Mouse (Mus musculus): ENCODE results near the gene Cuedc2.

Cuedc2 gene

DNA sequence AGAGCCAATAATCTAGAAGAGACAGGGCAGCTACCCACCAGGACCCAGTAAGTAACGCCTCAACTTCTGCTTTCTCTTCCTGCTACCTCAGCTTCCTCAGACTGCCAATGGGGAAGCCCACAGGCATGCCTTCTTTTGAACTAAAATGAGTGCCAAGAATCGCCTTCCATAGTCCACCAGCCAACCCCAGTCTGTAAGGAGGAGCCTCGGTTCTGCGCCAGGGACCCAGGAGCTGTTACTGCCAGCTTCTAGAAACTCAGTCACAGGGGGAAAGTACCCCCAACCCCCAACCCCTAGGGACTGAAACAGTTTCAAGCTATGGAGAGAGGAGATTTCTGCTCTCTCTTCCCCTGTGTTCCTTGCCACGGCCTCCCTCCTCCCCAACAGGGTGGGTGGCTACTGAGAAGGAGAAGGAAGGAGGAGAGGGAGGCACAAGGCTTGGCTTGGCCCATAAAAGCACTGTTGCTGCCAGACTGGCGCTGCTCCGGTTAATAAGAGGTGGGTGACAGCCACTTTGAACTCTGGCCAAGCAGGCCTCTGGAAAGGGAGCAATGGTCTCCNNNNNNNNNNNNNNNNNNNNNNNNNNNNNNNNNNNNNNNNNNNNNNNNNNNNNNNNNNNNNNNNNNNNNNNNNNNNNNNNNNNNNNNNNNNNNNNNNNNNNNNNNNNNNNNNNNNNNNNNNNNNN lies 927 bp upstream of the Cuedc2 start:
- DNase-seq (ENCODE audit: low spot score), result peak; percentile 55

DNA sequence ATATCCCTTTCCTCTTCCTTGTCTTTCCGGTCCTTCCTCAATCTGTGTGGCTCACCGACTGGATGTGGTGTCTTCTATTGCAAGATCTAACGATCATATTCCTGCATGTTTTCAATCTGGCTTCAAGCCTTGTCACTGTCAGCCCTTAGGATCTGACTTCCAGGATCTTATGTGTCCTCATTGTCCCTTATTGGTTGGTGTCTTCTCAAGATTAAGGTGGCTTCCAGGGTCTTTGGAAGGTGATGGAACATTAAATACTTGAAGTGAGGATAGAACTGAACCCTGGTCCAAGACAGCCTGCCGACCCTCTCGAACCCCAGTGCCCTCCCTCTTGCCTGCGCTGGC lies 412 bp upstream of the Cuedc2 start:
- DNase-seq (ENCODE audit: low spot score), result no peak

DNA sequence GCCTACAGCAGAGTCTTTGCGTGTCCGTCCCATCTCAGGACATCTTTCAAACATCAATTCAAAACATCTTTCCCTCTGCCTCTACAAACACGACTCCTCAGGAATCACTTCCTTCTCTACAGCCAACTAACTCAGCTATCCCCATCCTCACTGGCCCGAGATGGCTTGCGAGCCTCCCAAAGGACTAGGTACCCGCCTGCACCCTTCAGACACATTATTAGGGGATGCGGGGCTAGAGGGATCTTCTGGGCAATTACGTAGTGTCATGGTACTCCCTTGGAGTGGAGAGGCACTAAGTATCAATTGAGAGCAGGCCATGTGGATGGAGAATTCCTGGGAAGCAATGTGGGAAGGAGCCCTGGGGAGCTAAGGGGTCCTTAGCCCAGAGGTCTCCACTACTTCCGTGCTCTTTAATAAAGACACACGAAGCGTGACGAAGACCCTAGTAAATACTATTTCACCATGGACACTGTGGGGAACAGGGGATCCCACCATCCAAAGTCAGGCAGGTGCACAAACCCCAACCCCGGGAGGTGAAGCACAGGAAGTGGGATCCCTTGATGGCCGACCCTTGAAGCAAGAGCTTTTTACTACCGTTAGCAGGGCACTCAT lies 677 bp downstream of the Cuedc2 start:
- DNase-seq (ENCODE audit: low spot score), result no peak

DNA sequence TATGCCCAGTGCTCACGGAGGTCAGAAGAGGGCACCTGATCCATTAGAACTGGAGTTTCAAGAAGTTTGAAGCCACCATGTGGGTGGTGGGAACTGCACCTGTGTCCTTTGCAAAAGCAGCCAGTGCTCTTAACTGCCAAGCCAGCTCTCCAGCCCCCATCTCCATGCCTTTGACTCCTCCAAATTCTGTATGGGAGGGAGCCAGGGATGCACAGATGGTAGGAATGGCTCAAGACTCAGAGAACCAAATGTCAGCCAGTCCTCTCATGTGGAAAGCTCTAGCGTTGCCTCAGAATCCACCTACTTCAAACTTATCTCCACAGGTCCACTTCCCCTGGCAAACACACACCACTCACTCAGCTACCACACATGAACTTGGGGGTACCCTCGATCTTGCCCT lies 4.6 kb downstream of the Cuedc2 start:
- no peak for DNase-seq (ENCODE audit: low spot score)

DNA sequence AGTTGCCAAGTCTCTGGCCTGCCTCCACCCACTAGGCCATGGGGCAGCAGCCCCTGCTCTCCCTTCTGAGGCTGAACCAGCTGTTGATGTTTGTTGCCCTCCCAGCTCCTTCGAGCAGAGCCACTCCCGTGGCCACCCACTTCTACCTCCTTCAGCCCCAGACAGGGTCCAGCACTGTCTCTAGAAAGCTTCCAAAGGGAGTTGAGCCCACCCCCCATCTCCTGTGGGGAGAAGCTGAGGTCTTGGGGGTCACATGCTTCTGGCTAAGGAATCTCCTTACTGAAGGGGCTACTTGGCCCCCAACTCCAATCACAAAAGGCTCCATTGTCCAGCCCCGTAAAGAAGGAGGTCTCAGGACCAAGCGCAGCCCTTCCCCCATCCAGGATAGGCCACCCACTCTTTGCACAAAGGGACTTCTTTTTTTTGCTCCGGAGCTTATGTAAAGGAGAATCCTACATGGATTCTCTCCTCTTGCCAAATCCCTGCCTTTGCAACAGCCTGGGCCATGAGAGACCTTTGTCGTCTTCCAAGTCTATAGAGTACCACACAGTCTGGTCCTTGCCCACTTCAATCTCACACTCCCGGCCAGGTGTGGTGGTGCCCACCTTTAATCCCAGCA lies 5.7 kb downstream of the Cuedc2 start:
- DNase-seq (ENCODE audit: low spot score), result no peak

DNA sequence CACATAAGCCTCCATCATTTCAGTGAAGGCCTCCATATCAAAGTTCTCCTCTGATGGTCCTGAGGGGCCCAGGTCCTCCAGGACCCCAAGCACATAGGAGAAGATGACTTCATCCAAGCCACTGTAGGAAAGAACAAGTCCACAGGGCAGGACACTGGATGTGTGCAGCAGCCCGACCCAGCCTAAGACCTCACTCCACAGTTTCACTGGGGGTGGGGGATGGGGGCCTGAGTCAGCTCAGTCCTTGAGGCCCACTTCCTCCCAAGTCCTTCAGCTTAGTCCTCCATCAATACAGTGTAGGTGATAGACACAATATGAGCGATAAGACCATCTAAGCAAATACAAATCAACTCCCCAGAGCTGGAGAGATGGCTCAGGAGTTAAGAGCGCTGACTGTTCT lies 6.6 kb downstream of the Cuedc2 start:
- no peak for DNase-seq (ENCODE audit: low spot score)

DNA sequence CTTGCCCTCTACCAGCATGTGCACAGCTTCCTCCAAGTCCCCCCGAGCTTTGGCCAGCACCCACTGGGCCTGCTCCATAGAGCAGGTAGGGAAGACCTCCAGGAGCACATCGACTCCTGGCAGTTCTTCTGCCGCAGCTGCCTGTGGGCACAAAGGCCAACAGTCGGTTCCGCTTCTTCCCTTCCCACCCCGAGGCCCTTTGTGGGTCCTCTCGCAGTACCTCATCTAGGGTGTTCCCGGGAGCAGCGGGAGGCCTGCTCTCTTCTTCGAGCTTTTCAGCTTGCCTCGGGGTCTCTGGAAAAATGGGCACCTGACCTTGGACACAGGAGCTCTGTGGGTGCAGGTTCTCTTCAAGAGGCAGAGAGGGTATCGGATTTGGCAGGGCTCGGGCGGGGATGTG lies 7.2 kb downstream of the Cuedc2 start:
- no peak for DNase-seq (ENCODE audit: low spot score)

DNA sequence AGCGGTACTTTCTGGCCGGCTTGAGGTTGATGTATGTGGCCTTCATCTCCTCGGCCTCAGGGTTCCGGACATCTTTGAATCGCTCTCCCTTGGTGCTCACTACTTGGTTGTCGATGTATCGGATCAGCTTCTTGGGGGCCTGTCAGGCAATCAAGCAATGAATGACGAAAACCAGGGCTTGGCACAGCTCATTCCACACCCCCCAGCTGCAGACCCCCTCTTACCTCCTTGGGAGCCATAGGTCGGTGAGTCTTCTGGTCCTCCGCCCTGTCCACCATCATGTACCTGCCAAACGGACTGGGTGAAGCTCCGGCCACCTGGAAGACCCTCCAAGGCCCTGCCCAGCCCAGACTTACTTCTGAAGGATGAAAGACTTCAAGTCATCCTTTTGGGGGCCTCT lies 7.8 kb downstream of the Cuedc2 start:
- no peak for DNase-seq (ENCODE audit: low spot score)

DNA sequence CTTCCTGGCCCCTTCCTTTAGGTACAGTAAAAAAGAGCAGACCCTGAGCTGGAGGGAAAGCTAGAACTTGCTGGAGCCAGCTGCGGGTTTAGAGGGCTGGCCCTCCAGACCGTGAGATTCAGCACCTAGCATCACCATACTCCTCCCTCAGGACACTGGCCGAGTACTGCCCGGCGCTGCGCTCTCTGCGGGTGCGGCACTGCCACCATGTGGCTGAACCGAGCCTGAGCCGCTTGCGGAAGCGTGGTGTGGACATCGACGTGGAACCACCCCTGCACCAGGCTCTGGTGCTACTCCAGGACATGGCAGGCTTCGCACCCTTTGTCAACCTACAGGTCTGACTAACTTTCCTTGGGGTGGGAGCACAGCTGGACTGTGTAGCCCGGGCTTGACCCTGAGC lies 8.6 kb downstream of the Cuedc2 start:
- DNase-seq (ENCODE audit: low spot score), result peak; percentile 71

DNA sequence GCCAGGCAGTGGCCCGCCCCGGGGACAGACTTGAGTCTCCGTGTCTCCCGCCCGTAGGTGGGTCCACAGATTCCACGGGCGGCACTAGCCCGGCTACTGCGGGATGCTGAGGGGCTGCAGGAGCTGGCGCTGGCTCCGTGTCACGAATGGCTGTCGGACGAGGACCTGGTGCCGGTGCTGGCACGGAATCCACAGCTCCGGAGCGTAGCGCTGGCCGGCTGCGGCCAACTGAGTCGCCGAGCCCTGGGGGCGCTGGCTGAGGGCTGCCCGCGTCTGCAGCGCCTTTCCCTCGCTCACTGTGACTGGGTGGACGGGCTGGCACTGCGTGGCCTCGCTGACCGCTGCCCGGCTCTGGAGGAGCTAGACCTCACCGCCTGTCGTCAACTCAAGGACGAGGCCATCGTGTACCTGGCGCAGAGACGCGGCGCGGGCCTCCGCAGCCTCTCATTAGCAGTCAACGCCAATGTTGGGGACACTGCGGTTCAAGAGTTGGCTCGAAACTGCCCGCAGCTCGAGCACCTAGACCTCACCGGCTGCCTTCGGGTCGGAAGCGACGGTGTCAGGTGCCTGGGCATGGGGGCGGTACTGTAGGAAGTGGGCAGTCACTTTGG lies 9.4 kb downstream of the Cuedc2 start:
- no peak for DNase-seq (ENCODE audit: low spot score)

DNA sequence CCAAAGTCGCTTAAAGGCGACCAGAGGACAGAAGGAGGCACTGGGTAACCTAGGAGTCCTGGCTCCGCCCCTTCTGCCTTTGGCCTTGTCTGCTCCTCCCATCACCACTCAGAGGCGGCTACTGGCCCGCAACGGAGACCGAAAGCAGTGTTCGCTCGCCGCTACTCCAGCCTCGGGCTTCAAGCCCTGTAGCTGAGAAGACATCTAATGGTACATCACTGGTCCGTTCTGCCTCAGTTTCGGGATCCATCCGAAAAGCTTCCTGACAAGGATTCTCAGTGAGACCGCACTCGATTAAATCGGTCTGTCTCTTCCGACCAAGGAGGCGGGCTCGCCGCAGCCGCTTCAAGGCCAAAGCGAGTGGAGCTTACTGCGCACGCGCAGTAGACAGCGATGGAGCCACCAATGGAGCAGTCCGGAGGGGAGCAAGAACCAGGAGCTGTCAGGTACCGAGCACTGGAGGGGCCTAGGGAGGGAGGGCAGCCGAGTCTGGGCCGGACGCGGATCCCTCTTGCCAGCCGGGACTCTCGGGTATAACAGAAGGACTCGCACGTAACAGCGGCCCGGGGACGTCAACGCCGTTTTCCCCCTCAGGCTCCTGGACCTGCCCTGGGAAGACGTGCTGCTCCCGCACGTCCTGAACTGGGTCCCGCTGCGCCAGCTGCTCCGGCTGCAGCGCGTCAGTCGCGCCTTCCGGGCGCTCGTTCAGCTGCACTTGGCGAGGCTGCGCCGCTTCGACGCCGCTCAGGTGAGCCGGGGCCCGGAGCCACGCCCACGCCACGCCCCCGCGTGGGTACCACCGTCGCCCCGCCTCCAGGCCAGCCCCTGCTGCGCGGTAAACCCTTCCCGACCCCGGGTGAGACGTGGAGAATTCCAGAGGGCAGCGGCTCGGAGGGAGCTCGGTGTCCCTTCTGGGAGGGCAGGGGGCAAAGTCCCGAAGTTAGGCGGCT lies 10.1 kb downstream of the Cuedc2 start, which contains the start of gene Fbxl15:
TSS of gene Fbxl15 (plus strand) at position 104 of the 950 bp plus-strand sequence.
- DNase-seq (ENCODE audit: low spot score), result peak; percentile 93

DNA sequence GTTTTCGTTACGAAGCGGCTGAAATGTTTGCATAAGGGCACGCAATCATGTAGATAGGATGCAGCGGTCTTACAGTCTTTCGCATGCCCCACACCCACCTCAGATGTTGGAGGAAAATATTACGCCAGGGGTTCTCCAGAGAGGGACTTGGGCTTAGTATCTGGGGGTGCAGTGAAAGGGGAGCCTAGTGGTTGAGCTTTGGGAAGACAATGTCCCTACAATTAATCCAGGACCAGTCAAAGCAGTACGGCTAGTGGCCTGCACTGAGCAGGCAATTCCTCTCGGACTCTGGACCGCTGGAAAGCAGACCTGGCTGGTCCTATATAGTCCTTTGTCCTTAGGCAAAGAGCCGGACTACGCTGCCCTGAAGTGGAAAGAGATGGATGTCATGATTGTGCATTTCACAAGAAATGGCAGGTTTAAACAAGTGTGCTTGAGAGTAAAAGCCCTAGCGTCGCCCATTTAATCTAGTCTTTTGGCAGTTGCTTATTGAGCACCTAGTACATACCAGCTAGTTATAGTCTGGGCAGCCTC lies 10.9 kb downstream of the Cuedc2 start:
- DNase-seq (ENCODE audit: low spot score), result no peak

DNA sequence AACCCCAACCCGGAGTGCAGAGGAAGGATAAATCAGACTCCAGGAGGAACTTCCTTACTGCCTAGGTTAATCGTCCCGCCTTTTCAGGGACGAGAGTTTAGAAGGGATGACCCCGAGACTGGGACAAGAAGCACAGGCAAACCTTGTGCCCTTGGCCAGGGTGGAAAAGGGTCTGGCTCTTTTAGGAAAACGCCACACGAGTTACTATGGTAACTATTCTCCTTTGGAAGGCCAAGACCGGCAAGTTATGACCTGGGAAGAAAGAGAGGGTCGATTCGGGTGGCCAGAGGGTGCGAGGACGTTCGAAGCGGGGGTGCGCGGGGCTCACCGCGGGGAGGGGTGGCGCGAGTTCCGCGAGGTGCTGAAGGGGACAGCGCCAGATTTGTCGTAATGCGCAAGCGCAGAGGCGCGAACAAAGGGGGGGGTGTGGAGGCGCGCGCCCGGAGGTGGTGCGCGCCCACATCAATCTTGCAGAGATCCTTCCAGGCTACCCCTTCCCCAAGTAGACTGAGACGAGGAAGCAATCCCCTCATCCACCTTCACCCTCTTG lies 11.7 kb downstream of the Cuedc2 start, which contains the start of gene Psd:
TSS of gene Psd (minus strand) at position 401 of the 550 bp plus-strand sequence.
- no peak for DNase-seq (ENCODE audit: low spot score)

DNA sequence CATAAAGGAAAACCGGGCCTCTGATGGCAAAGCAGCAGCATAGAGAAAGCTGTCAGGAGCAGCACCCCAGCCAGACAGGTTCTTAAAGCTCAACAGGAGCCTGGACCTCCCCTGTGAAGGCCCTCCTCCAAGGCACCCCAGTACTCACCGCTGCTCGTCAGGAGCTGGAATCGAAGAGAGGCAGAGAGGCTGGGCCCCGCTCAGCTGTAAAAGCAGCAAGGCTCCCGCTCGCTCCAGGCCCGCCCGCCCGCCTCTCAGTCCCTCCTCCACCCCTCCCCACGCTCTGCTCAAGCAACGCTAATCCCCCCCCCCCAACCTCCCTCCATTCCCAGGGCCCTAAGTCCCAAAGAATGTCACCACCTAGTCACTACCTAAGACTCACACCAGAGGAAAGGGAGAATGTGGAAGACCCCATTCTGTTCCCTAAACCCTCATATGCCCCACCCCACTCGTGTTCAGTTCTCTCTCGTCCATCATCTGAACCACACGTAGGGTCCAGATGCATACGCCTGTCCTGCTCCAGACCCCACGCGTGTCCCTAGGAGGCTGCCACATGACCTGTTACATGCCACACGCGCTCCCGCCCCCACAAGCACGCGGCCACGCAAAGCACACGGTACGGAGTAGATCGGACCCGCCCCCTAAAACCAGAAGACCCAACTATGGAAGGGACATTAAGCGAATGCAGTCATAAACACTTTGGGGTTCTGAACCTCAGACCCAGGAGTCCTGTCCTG lies 12.3 kb downstream of the Cuedc2 start:
- DNase-seq (ENCODE audit: low spot score), result no peak

DNA sequence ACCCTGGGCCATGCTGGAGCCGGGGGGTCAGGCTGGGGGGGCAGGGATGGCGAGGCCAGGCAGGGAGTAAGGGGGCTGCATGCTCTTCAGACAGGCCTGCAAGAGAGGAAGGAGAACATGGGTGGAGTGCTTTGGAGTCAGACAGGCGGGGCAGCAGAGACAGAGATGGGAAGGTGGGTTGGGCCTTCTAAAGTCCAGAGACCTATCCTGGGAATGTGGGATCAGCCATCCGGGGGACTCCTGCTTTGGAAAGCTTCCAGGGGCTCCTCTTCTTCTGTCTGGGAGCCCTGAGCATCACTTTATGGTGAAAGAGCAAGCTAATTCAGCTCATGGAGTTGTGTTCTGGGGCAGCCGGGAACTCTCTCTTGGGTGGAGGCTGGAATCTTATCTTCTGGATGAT lies 13.6 kb downstream of the Cuedc2 start:
- no peak for DNase-seq (ENCODE audit: low spot score)

DNA sequence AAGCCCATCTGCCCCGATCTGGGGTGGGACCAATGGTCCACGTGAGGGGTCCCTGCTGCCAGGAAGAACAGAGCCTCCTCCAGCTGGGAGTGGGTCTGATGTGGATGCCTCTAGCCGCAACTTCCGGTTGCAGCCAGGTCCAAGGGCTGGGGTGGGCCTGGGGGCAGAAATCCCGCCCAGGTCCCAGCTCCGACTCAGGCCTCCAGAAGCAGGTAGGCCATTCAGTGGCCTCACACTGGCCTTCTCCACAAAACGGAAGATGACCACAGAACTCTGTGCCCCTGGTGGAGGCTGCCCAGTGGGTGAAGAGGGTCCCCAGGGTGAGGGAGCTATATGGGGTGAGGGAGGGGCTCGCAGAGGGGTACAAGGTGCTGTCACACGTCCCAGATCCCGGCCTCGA lies 14.1 kb downstream of the Cuedc2 start:
- DNase-seq (ENCODE audit: low spot score), result no peak

DNA sequence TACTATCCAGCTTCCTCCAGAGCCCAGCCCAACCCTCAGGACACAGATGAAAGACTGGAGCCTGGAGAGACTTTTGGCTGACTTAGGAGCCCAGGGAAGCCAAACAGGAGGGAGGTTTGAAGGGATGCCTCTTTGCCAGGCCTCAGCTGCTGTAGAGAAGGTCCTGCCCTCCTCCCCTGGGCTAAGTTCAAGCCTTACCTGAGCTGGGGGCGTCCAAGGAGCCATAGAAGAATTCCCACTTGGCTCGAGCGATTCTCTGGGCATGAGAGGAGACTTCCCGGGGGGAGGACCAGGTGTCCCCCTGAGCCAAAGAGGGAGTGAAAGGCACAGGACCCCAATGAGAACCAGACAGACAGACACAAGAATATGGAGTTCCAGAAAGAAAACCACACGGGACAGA lies 14.8 kb downstream of the Cuedc2 start:
- DNase-seq (ENCODE audit: low spot score), result no peak

DNA sequence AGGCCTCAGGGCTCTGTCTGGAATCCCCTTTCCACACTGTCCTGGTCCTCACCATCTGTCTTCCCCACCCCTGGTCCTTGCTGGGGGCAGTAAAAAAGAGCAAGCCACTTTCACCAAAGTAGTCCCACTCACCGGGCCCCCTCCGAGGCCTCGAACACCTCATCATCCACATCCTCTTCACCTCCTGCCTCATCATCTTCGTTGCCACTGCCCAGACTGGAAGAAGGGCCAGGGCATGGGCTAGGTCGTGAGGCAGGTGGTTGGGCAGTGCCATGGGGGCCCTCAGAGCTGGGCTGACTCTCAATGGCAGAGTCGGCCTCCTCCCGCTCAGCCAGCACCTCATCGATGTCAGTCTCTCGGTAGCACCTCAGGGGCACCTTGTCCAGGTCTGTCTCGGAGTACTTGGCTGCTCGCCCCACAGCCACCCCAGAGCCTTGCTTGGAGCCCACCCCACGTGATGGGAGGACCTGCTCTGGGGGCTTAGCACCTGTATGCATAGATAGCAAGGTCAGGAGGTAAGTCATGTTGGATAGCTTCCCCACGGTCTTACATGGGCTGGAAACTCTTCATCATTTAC lies 15.4 kb downstream of the Cuedc2 start:
- DNase-seq (ENCODE audit: low spot score), result no peak

DNA sequence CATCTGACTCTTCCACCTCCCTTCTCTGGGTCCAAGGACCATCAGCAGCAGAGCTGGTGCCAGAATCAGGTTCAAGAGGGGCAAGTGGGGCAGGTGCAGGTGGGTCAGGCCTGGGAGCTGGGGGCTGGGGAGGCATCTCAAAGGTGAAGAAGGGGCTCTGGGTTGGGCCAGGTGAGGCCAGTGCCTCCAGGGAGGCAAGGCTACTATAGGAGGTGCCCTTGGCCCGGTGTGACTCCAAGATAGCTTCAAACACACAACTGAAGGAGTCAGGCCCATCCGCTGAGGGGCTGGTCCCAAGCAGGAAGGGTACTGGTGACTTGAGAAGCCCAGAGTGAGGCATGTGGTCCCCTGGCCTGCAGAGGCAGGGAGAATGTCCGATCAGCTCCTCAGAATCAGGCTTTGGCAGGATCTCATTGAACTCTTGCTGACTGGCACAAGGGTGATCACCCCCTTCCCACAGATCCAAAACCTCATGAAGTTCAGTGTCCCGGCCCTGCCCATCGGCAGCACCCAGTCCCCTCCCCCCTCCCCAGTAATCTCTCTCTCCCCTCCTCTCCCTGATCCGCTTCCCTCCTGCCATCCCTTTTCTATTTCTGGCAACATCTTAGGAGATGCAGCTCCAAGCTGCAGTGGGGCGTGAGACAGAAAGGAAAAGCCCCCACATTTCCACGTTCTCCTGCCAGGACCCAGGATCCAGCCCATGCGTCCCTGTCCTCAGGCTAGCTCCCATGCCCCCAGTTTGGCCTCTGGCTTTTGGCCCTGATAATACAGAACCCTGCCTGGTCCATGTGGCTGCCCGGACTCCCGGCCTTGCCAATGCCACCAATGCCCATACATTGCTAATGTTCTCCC lies 16.1 kb downstream of the Cuedc2 start:
- DNase-seq (ENCODE audit: low spot score), result no peak
